Mouse (Mus musculus) lung, postnatal 0 days (tissue): ENCODE data around the gene Nid1.
"Not testable (repeated sequence)": the region's sequence is repeated elsewhere in the genome, so short reads cannot be mapped to it uniquely, and the experiment has no call there.

ENCODE experiments used
- CTCF ChIP-seq: IDR thresholded peaks from 2 replicates; pipeline ENCODE4 v1.5.1; 2016; ENCODE audit warnings: antibody characterized with exemption, mild to moderate bottlenecking
- EP300 ChIP-seq: IDR thresholded peaks from 2 replicates; pipeline ENCODE4 v1.6.1; 2016; ENCODE audit warnings: antibody characterized with exemption, mild to moderate bottlenecking, control low read depth

DNA sequence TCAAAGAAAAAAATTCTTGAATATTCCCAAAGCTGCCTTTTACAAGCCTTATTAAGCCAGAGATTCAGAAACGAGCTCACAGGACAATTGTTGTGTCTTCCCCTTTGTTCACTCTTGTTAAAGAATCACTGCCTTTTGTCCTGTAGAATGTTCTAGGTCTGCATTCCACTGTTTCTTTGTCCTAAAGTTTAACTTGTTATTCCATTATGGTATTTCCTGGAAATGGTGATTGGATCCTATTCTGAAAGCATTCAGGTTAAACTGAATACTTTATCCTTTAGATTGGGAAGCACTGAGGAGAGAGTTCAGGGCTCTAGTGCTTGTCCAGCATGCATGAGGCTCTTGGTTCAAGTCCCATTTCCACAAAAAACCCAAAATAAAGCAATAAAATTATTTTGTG, 13.6 kb downstream of the Nid1 start:
- not testable (repeated sequence) for TF ChIP-seq CTCF, EP300
